Mouse (Mus musculus) hindbrain, embryonic 11.5 days (tissue): ENCODE measurements at regions not wholly inside any gene's neighbourhood (a gene's known extent, or its start where the extent isn't known, plus 50 kb on each side); places are given as distances from the start of the nearest gene placed in this dataset.
"Not testable (repeated sequence)": the region's sequence is repeated elsewhere in the genome, so short reads cannot be mapped to it uniquely, and the experiment has no call there.

Experiments
- ATAC-seq: fragments of 200-750 bp; cut with Nextera tagmentation; 2 replicates; pipeline ENCODE4 v1.8.0; 2017; ENCODE audit warnings: mild to moderate bottlenecking, moderate TSS enrichment, moderate library complexity; ENCODE audit not compliant: low FRiP score
- DNase-seq: peaks from one replicate; pipeline ENCODE4 v3.0.0-alpha.2; 2015; ENCODE audit warnings: low spot score
- H3K27ac ChIP-seq: fragments of 300-500 bp; sonication (generic); 2 replicates; pipeline ENCODE4 v1.5.1; 2014; ENCODE audit warnings: mild to moderate bottlenecking, low read depth, low read length
- H3K27me3 ChIP-seq: fragments of 300-500 bp; sonication (generic); 2 replicates; pipeline ENCODE4 v1.6.1; 2014; ENCODE audit warnings: mild to moderate bottlenecking, low read length, moderate library complexity, mixed read lengths; ENCODE audit not compliant: control insufficient read depth, insufficient read depth
- H3K36me3 ChIP-seq: fragments of 300-500 bp; sonication (generic); 2 replicates; pipeline ENCODE4 v1.6.1; 2014; ENCODE audit warnings: mild to moderate bottlenecking, low read length, moderate library complexity, mixed read lengths; ENCODE audit not compliant: control insufficient read depth, insufficient read depth
- H3K4me1 ChIP-seq: fragments of 300-500 bp; sonication (generic); replicated peaks from 2 replicates; pipeline ENCODE4 v1.6.1; 2014; ENCODE audit warnings: low read length, mixed read lengths; ENCODE audit not compliant: control insufficient read depth, insufficient read depth
- H3K4me2 ChIP-seq: fragments of 300-500 bp; sonication (generic); replicated peaks from 2 replicates; pipeline ENCODE4 v1.6.1; 2014; ENCODE audit warnings: mild to moderate bottlenecking, low read depth, low read length
- H3K4me3 ChIP-seq: fragments of 300-500 bp; sonication (generic); 2 replicates; pipeline ENCODE4 v1.5.1; 2014; ENCODE audit warnings: low read depth, low read length
- H3K9ac ChIP-seq: fragments of 300-500 bp; sonication (generic); 2 replicates; pipeline ENCODE4 v1.6.1; 2014; ENCODE audit warnings: low read depth, low read length
- H3K9me3 ChIP-seq: fragments of 300-500 bp; sonication (generic); 2 replicates; pipeline ENCODE4 v1.6.1; 2016; ENCODE audit warnings: low read length; ENCODE audit not compliant: control insufficient read depth
- WGBS: fragments of 180-500 bp; shearing (Covaris S2); extraction: QIAGEN DNeasy Blood & Tissue Kit; methylation state at CpG from one replicate; pipeline ENCODE4 v1.1.7; 2014; 5-methylcytosine and 5-hydroxymethylcytosine counted together

GRCm38 (mm10) chr8:102064137-102064536 lies 721.3 kb downstream of the Cdh11 start:
- ATAC-seq (no peak), DNase-seq (no peak)
- 95% methylated on average over 2 of the region's 2 CpGs for WGBS
- H3K9ac ChIP-seq = no peak overlapping the region
- no peak overlapping the region for H3K27ac ChIP-seq
- H3K4me3 ChIP-seq = no peak overlapping the region
- no peaks in the 10 kb centered on the region for H3K36me3 ChIP-seq
- H3K9me3 ChIP-seq = no peaks in the 10 kb centered on the region
- no peaks in the 10 kb centered on the region for H3K4me1 ChIP-seq
- H3K27me3 ChIP-seq = no peaks in the 10 kb centered on the region
- no peak overlapping the region for H3K4me2 ChIP-seq

DNA sequence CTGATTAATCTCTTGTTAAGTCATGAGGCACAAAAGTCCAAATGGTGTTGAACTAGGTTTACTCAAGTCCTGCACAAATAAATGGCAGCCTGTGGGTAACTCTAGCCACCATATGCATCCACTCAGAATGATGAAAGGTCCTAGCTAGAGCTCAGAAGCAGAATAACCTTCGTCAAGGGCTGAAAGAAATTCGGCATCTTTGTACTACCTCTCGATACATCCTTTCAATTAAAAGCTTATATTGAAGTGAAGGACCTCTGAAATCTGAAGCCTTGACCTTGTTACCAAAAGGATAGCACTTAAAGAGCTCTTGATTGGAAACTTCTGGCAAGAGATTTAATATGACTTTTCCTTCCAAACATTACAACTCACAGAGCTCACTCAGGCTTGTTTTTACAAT lies 732.0 kb downstream of the Cdh11 start:
- Histone ChIP-seq H3K4me1 (no peaks in the 10 kb centered on the region), H3K4me2 (no peak overlapping the region), H3K27ac (no peak overlapping the region), H3K9ac (no peak overlapping the region), H3K27me3 (no peaks in the 10 kb centered on the region), H3K4me3 (no peak overlapping the region), H3K36me3 (no peaks in the 10 kb centered on the region), H3K9me3 (no peaks in the 10 kb centered on the region)
- WGBS = 86% methylated on average over 3 of the region's 3 CpGs
- DNase-seq (no peak), ATAC-seq (no peak)

DNA sequence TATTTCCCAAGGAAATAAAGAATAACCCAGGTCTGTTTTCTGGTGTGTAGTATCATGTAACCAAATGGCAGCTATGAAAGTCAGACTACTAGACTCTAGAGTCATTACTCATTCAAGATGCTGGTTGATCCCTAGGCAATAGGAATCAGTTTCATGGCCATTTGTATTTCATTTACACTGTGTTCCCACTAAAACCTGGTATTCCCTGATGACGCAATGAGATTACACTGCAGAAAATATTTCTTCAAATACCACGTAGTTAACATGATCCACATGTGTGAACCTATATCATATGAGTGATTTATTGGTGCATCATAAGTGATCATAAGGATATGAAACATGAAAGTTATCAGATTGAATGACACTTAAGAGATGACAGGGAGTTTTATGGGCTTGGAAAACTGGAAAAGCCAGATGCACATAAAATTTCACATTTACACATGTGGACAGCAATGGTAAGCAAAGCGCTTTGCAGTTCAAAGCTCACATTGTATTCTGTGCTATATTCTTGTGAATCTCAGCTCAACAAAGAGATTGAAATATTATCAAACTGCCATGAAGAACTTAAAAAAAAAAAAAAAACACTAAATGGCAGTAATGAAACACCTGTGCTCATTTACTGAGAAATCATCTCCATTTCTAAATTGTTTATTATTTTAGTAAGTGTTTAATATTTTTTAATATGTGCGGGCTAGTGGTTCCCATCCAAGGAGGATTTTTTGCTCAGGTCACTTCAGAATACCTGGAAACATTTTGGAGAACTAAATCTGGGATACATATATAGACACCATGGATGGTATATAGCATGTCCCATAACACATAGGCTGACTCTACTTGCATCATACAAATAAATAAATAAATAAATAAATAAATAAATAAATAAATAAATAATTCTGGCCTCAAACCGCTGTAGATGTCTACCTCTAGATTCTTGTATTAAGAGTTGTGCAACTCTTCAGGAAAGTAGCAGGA lies 758.2 kb downstream of the Cdh11 start:
- no peaks in the 10 kb centered on the region for H3K9me3 ChIP-seq
- no peak overlapping the region for H3K9ac ChIP-seq
- DNase-seq (peak; percentile 4), ATAC-seq (no peak)
- no peak overlapping the region for H3K4me3 ChIP-seq
- no peak overlapping the region for H3K27ac ChIP-seq
- H3K36me3 ChIP-seq = no peaks in the 10 kb centered on the region
- no peaks in the 10 kb centered on the region for H3K27me3 ChIP-seq
- WGBS = 81% methylated on average over 5 of the region's 5 CpGs
- H3K4me1 ChIP-seq = no peaks in the 10 kb centered on the region
- H3K4me2 ChIP-seq = no peak overlapping the region

- Histone ChIP-seq H3K27ac (no peak overlapping the region), H3K4me3 (no peak overlapping the region), H3K4me2 (no peak overlapping the region), H3K4me1 (no peaks in the 10 kb centered on the region), H3K27me3 (no peaks in the 10 kb centered on the region), H3K9ac (no peak overlapping the region), H3K9me3 (no peaks in the 10 kb centered on the region), H3K36me3 (no peaks in the 10 kb centered on the region)
- ATAC-seq (no peak), DNase-seq (no peak)
- WGBS = 90% methylated on average over 1 of the region's 1 CpGs
Measured at GRCm38 (mm10) chr8:102024472-102024871, 761.0 kb downstream of the Cdh11 start.

GRCm38 (mm10) chr8:102017776-102018175 lies 767.7 kb downstream of the Cdh11 start:
- DNase-seq (no peak), ATAC-seq (no peak)
- H3K9ac ChIP-seq = no peak overlapping the region
- H3K36me3 ChIP-seq = no peaks in the 10 kb centered on the region
- no peak overlapping the region for H3K27ac ChIP-seq
- no peaks in the 10 kb centered on the region for H3K4me1 ChIP-seq
- no peak overlapping the region for H3K4me2 ChIP-seq
- H3K27me3 ChIP-seq = no peaks in the 10 kb centered on the region
- no peak overlapping the region for H3K4me3 ChIP-seq
- 81% methylated on average over 2 of the region's 2 CpGs for WGBS
- no peaks in the 10 kb centered on the region for H3K9me3 ChIP-seq

DNA sequence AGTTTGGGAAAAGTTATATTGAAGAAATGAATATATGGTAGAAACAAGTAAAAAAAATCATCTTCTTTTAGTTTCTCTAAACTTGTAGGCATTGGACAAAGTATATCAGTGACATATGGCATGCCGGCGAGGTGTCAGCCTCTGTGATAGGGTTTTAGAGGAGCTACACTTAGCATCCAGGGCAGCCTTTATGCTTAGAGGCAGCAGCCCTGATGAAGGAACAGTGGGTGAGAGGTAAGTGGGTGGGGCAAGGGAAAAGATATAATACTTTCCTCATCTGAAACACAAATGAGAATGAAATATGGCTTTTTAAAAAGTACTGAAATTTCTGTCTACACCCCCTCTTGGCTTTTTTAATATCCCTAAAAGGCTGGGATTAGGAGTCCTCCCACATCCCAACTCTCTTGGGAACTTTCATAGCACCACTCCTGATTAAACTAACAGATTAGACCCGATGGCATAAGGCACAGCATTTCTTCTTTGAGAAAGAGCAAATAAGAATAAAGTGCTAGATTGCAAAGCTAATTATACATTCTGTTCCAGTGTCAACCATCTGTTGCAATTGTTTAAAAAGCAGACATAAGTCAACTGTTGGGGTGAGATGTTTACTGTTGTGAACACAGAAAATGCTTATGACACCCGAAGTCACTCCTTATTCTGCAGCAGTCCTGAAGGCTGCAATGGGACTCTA lies 785.0 kb downstream of the Cdh11 start:
- no peak for DNase-seq
- no peak overlapping the region for H3K27ac ChIP-seq
- no peaks in the 10 kb centered on the region for H3K27me3 ChIP-seq
- WGBS = 87% methylated on average over 4 of the region's 4 CpGs
- peak; percentile 51; the same call in 1 of the 2 replicates for ATAC-seq
- H3K9me3 ChIP-seq = no peaks in the 10 kb centered on the region
- no peak overlapping the region for H3K4me2 ChIP-seq
- no peaks in the 10 kb centered on the region for H3K36me3 ChIP-seq
- H3K4me1 ChIP-seq = no peaks in the 10 kb centered on the region
- H3K4me3 ChIP-seq = no peak overlapping the region
- H3K9ac ChIP-seq = no peak overlapping the region

- H3K4me1 ChIP-seq, ATAC-seq, DNase-seq, H3K27ac ChIP-seq, H3K36me3 ChIP-seq, H3K9me3 ChIP-seq, H3K4me2 ChIP-seq, H3K9ac ChIP-seq, H3K27me3 ChIP-seq, H3K4me3 ChIP-seq: not testable (repeated sequence)
- 89% methylated on average over 2 of the region's 2 CpGs for whole genome bisulfite sequencing
Measured at GRCm38 (mm10) chr8:101996761-101997160, 788.7 kb downstream of the Cdh11 start.

DNA sequence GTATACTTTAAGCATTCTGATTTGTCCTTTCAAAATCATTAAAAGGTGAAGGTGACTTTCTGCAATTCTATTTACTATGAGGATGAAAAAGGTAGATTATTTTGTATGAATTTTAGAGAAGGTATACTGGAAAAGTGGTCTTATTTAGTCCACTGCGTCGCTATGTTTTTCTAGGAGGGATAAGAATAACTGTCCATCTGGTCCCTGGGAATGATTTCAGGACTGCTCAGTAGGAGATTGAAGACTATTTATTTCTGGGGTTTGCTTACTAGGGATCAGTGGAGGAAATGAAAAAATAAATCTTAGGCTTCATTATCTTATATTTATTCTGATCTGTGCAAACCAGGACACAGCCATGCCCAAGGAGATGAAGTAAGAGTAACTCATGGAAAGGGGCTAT lies 828.6 kb downstream of the Cdh11 start:
- H3K9me3 ChIP-seq = no peaks in the 10 kb centered on the region
- H3K4me1 ChIP-seq = no peaks in the 10 kb centered on the region
- 76% methylated on average over 2 of the region's 2 CpGs for WGBS
- no peaks in the 10 kb centered on the region for H3K27me3 ChIP-seq
- no peak overlapping the region for H3K4me3 ChIP-seq
- no peaks in the 10 kb centered on the region for H3K36me3 ChIP-seq
- no peak overlapping the region for H3K9ac ChIP-seq
- H3K4me2 ChIP-seq = no peak overlapping the region
- ATAC-seq (no peak), DNase-seq (no peak)
- no peak overlapping the region for H3K27ac ChIP-seq

DNA sequence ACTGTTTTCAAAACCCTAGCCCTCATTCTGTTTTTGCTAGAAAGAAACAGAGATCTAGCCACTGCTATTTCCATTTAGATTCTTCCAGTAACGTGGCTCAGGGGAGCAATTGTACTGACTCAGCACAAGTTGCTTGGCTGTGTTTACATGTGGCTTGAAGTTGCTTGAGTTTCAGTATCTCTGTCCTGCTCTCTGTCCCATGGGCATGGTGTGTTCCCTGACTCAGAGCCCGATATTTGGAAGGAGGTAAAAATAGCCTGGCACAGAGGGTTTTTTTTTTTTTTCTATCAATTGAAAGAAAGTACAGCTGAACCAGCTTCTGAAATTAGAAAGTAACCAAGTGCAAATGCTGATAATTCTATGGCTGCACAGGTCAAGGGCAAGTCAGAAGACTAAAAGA lies 834.8 kb downstream of the Cdh11 start:
- H3K4me2 ChIP-seq = no peak overlapping the region
- no peak for DNase-seq
- H3K4me3 ChIP-seq = no peak overlapping the region
- no peak overlapping the region for H3K9ac ChIP-seq
- WGBS = 74% methylated on average over 2 of the region's 2 CpGs
- no peaks in the 10 kb centered on the region for H3K9me3 ChIP-seq
- H3K27ac ChIP-seq = no peak overlapping the region
- no peak for ATAC-seq
- no peaks in the 10 kb centered on the region for H3K27me3 ChIP-seq
- no peaks in the 10 kb centered on the region for H3K36me3 ChIP-seq
- H3K4me1 ChIP-seq = no peaks in the 10 kb centered on the region
